Mouse (Mus musculus): ENCODE measurements at regions not wholly inside any gene's neighbourhood (a gene's known extent, or its start where the extent isn't known, plus 50 kb on each side); places are given as distances from the start of the nearest gene placed in this dataset.

- no peak for ATAC-seq (ENCODE audit: extremely low read depth, insufficient number of reproducible peaks, low FRiP score, poor library complexity, severe bottlenecking)
These were observed 101.6 kb downstream of the Slc25a24 start for GRCm38 (mm10) chr3:109224526-109224925.

GRCm38 (mm10) chr3:109234275-109234674 lies 106.2 kb upstream of the Vav3 start:
- ATAC-seq (ENCODE audit: extremely low read depth, insufficient number of reproducible peaks, low FRiP score, poor library complexity, severe bottlenecking), result no peak

GRCm38 (mm10) chr3:109236918-109237317 lies 103.5 kb upstream of the Vav3 start:
- no peak for ATAC-seq (ENCODE audit: extremely low read depth, insufficient number of reproducible peaks, low FRiP score, poor library complexity, severe bottlenecking)

GRCm38 (mm10) chr3:109243491-109243890 lies 97.0 kb upstream of the Vav3 start:
- no peak for ATAC-seq (ENCODE audit: extremely low read depth, insufficient number of reproducible peaks, low FRiP score, poor library complexity, severe bottlenecking)

- ATAC-seq (ENCODE audit: extremely low read depth, insufficient number of reproducible peaks, low FRiP score, poor library complexity, severe bottlenecking), result no peak
These were observed 91.7 kb upstream of the Vav3 start for GRCm38 (mm10) chr3:109248801-109249200.

- no peak for ATAC-seq (ENCODE audit: extremely low read depth, insufficient number of reproducible peaks, low FRiP score, poor library complexity, severe bottlenecking)
These were observed 91.1 kb upstream of the Vav3 start for GRCm38 (mm10) chr3:109249359-109249758.

- no peak for ATAC-seq (ENCODE audit: extremely low read depth, insufficient number of reproducible peaks, low FRiP score, poor library complexity, severe bottlenecking)
These were observed 90.5 kb upstream of the Vav3 start for GRCm38 (mm10) chr3:109249989-109250388.

GRCm38 (mm10) chr3:109251716-109252115 lies 88.7 kb upstream of the Vav3 start:
- ATAC-seq (ENCODE audit: extremely low read depth, insufficient number of reproducible peaks, low FRiP score, poor library complexity, severe bottlenecking), result no peak

GRCm38 (mm10) chr3:109254001-109254630 lies 86.3 kb upstream of the Vav3 start:
- ATAC-seq (ENCODE audit: extremely low read depth, insufficient number of reproducible peaks, low FRiP score, poor library complexity, severe bottlenecking), result no peak

GRCm38 (mm10) chr3:109254957-109255356 lies 85.5 kb upstream of the Vav3 start:
- ATAC-seq (ENCODE audit: extremely low read depth, insufficient number of reproducible peaks, low FRiP score, poor library complexity, severe bottlenecking), result peak; percentile 23; the same call in 1 of the 2 replicates

GRCm38 (mm10) chr3:109256723-109257122 lies 83.7 kb upstream of the Vav3 start:
- ATAC-seq (ENCODE audit: extremely low read depth, insufficient number of reproducible peaks, low FRiP score, poor library complexity, severe bottlenecking), result no peak

- ATAC-seq (ENCODE audit: extremely low read depth, insufficient number of reproducible peaks, low FRiP score, poor library complexity, severe bottlenecking), result peak; percentile 56; the same call in 1 of the 2 replicates
These were observed 73.5 kb upstream of the Vav3 start for GRCm38 (mm10) chr3:109266947-109267346.

GRCm38 (mm10) chr3:109270783-109271182 lies 69.7 kb upstream of the Vav3 start:
- no peak for ATAC-seq (ENCODE audit: extremely low read depth, insufficient number of reproducible peaks, low FRiP score, poor library complexity, severe bottlenecking)

- ATAC-seq (ENCODE audit: extremely low read depth, insufficient number of reproducible peaks, low FRiP score, poor library complexity, severe bottlenecking), result no peak
These were observed 67.2 kb upstream of the Vav3 start for GRCm38 (mm10) chr3:109273074-109273801.

GRCm38 (mm10) chr3:109273802-109274155 lies 66.7 kb upstream of the Vav3 start:
- ATAC-seq (ENCODE audit: extremely low read depth, insufficient number of reproducible peaks, low FRiP score, poor library complexity, severe bottlenecking), result no peak

- no peak for ATAC-seq (ENCODE audit: extremely low read depth, insufficient number of reproducible peaks, low FRiP score, poor library complexity, severe bottlenecking)
These were observed 61.4 kb upstream of the Vav3 start for GRCm38 (mm10) chr3:109279086-109279485.

- ATAC-seq (ENCODE audit: extremely low read depth, insufficient number of reproducible peaks, low FRiP score, poor library complexity, severe bottlenecking), result no peak
These were observed 53.9 kb upstream of the Vav3 start for GRCm38 (mm10) chr3:109286590-109286989.

Measured in neutrophil, adult 5-6 weeks (primary cell).